Mouse (Mus musculus) cerebellum, adult 18-20 months (tissue): ENCODE results near the gene Entpd8.

Experiments
- DNase-seq, 2 experiments: peaks; one replicate each; pipeline ENCODE4 v3.0.0; 2021

Gene Entpd8

DNA sequence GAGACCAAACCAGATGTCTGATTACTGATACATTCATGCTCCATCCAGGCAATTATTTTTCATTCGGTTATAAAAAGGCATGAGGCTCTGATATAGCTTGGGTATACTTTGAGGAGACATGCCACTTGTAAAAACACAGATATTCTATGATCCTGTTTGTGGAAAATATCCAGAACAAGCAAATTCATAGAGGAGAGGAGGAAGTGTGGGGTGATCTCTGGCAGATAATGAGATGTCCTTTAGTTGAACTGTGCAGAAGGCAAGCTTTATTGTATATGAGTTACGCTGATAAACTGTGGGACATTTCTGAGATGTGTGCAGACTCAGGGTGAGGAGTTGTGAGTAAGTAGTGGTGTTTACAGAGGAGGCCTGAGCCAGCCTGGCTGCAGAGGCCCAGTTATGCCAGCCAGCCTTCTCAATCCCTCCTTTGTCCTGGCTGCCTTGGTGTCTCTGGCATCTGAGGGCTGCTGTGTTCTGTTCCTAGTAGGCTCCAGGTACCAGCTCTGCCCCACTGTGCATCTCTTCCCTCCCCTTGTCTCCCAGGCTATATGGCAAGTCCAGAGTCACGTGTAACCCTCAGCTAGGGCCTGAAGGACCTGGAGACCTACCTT, 18.0 kb downstream of the Entpd8 start:
- no peak for DNase-seq

DNA sequence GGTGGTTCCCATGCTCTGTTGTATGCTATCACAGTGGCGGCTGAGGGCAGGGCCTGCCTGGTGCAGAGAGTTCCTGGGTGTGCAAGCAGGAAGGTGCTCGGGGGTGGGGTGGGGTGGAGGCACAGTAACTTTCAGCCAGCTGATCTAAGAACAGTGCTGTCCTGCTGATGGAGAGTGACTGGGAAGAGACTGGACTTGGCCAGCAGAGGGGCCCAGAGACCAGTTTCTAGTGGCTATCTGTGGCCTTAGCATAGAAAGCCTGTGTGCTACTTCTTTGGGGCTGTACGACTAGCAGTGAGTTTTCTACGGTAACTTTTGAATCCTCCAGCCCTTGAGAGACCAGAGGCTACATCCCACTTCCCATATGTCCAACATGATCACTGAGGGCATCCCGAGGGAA, 18.9 kb downstream of the Entpd8 start:
- DNase-seq = peak; percentile 5 to 24

GRCm38 (mm10) chr2:25099703-25100102, 19.6 kb downstream of the Entpd8 start:
- no peak for DNase-seq

GRCm38 (mm10) chr2:25104122-25104521, 24.0 kb downstream of the Entpd8 start:
- no peak for DNase-seq

- no peak for DNase-seq
These were observed 25.9 kb downstream of the Entpd8 start for GRCm38 (mm10) chr2:25106045-25106444.

GRCm38 (mm10) chr2:25109487-25109886, 29.4 kb downstream of the Entpd8 start:
- DNase-seq = no peak

GRCm38 (mm10) chr2:25110505-25111183, 30.5 kb downstream of the Entpd8 start:
- no peak for DNase-seq

GRCm38 (mm10) chr2:25111184-25111791, 31.2 kb downstream of the Entpd8 start:
- DNase-seq = no peak

DNA sequence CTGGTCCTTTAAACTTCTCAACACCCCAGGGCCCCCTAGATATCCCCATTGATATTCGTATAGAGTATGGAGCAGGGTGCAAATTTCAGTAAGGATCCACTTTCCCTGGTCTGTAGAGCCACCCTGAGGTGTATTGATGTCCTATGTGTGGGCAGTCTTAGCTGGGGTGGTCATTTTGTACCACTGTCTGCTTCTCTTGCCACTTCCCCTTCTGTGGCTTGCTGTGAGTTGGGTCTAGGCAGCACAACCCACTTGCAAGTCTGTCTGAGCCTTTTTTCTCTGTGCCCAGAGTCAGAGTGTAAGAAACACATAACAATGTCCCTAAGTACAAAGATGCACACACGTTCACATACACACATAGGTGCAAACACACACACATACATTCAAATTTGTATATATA, 34.2 kb downstream of the Entpd8 start:
- DNase-seq = no peak

- DNase-seq = no peak
These were observed 35.3 kb downstream of the Entpd8 start for GRCm38 (mm10) chr2:25115442-25115841.

DNA sequence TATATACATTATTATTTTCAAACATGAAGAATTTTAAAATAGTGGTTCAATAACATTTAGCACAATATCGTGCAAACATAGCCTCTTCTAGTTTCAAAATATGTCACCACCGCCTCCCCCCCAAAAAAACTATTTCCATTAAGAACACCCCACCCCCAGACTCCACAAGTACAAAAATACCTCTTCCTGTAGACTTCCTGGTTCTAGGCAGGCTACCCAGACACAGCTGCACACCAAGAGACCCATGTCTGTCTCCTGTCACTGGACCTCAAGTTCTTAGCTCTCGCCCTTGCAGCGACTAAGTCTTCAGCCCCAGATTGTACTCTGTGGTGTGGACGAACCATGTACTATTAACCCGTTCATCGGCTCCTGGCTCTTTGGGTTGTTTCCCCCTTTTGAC, 40.9 kb downstream of the Entpd8 start:
- no peak for DNase-seq

GRCm38 (mm10) chr2:25122666-25123065, 42.6 kb downstream of the Entpd8 start:
- no peak for DNase-seq

GRCm38 (mm10) chr2:25123527-25123926, 43.4 kb downstream of the Entpd8 start:
- DNase-seq = no peak

GRCm38 (mm10) chr2:25124411-25124810, 44.3 kb downstream of the Entpd8 start:
- no peak for DNase-seq

GRCm38 (mm10) chr2:25125146-25125545, 45.0 kb downstream of the Entpd8 start:
- no peak for DNase-seq

GRCm38 (mm10) chr2:25126011-25127010, 46.2 kb downstream of the Entpd8 start:
- DNase-seq = peak in 1 of 2 experiments; percentile 6

- DNase-seq = peak; percentile 36 to 46
These were observed 47.1 kb downstream of the Entpd8 start for GRCm38 (mm10) chr2:25127206-25127605.

DNA sequence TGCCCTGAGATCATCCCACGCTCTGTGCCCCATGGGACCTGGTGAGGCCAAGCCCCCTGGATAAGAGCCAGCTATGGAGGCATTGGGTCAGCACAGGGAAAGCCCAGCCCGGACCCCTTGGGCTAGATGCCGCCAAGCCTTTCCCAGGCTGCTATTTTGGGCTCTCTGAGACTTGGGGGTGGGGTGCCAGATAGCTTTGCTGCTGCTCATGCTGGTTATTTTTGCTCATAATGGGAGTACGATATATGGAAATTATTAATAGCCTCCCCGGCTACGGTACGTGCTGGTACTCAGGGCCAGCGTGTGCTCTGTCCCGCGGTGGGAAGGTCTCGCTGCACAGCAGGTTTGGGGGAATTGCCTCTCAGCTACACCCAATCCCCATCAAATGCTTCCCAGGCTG, 48.0 kb downstream of the Entpd8 start:
- DNase-seq = no peak

- no peak for DNase-seq
These were observed 51.5 kb downstream of the Entpd8 start for GRCm38 (mm10) chr2:25131601-25132000.
